Mouse (Mus musculus) stomach, postnatal 0 days (tissue): ENCODE results near the gene Srgap1.

Experiments used
- CTCF ChIP-seq: IDR thresholded peaks from 2 replicates; pipeline ENCODE4 v1.5.1; 2016; ENCODE audit warnings: antibody characterized with exemption, low read depth, mild to moderate bottlenecking, moderate library complexity
- EP300 ChIP-seq: optimal IDR thresholded peaks from 2 replicates; pipeline ENCODE3; 2016; ENCODE audit warnings: antibody characterized with exemption

DNA sequence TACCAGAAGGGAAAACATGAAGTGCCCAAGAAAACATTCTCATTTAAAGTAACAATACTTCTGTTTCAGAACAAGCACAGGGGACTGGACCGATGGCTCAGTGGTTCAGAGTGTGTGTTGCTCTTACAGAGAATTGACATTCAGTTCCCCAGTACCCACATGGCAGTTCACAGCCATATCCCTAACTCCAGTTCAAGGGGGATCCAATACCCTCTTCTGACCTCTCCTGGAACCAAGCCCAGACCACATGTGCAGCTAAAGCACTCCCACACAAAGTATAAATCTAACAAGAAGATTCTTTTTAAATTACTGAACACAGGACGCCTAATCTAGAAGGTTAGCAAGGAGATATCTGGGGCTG lies 38.8 kb downstream of the Srgap1 start:
- TF ChIP-seq CTCF: no peak
- TF ChIP-seq EP300: no peak
